Mouse (Mus musculus): ENCODE measurements around the gene Slc7a11.

Gene Slc7a11

GRCm38 (mm10) chr3:49928509-49929263 is 514.7 kb downstream of the Slc7a11 start:
- no peak for TF ChIP-seq GATA4 (IDR thresholded peaks at IDR 0.05; ENCODE audit: insufficient replicate concordance, low read length)

- no peak for TF ChIP-seq GATA4 (IDR thresholded peaks at IDR 0.05; ENCODE audit: insufficient replicate concordance, low read length)
Measured at GRCm38 (mm10) chr3:49913929-49914328, 529.5 kb downstream of the Slc7a11 start.

GRCm38 (mm10) chr3:49910922-49911321 is 532.5 kb downstream of the Slc7a11 start:
- TF ChIP-seq GATA4 (IDR thresholded peaks at IDR 0.05; ENCODE audit: insufficient replicate concordance, low read length) = no peak

GRCm38 (mm10) chr3:49908426-49909341 is 534.7 kb downstream of the Slc7a11 start:
- TF ChIP-seq GATA4 (IDR thresholded peaks at IDR 0.05; ENCODE audit: insufficient replicate concordance, low read length) = no peak

- no peak for TF ChIP-seq GATA4 (IDR thresholded peaks at IDR 0.05; ENCODE audit: insufficient replicate concordance, low read length)
Measured at GRCm38 (mm10) chr3:49893945-49894344, 549.5 kb downstream of the Slc7a11 start.

- no peak for TF ChIP-seq GATA4 (IDR thresholded peaks at IDR 0.05; ENCODE audit: insufficient replicate concordance, low read length)
Measured at GRCm38 (mm10) chr3:49887359-49887758, 556.1 kb downstream of the Slc7a11 start.

- no peak for TF ChIP-seq GATA4 (IDR thresholded peaks at IDR 0.05; ENCODE audit: insufficient replicate concordance, low read length)
Measured at GRCm38 (mm10) chr3:49886220-49886945, 557.0 kb downstream of the Slc7a11 start.

- no peak for TF ChIP-seq GATA4 (IDR thresholded peaks at IDR 0.05; ENCODE audit: insufficient replicate concordance, low read length)
Measured at GRCm38 (mm10) chr3:49880496-49880895, 562.9 kb downstream of the Slc7a11 start.

- TF ChIP-seq GATA4 (IDR thresholded peaks at IDR 0.05; ENCODE audit: insufficient replicate concordance, low read length) = no peak
Measured at GRCm38 (mm10) chr3:49870786-49871185, 572.6 kb downstream of the Slc7a11 start.

GRCm38 (mm10) chr3:49867951-49868584 is 575.3 kb downstream of the Slc7a11 start:
- TF ChIP-seq GATA4 (IDR thresholded peaks at IDR 0.05; ENCODE audit: insufficient replicate concordance, low read length) = no peak

- TF ChIP-seq GATA4 (IDR thresholded peaks at IDR 0.05; ENCODE audit: insufficient replicate concordance, low read length) = no peak
Measured at GRCm38 (mm10) chr3:49867147-49867950, 576.1 kb downstream of the Slc7a11 start.

- no peak for TF ChIP-seq GATA4 (IDR thresholded peaks at IDR 0.05; ENCODE audit: insufficient replicate concordance, low read length)
Measured at GRCm38 (mm10) chr3:49866061-49866515, 577.3 kb downstream of the Slc7a11 start.

GRCm38 (mm10) chr3:49856797-49857196 is 586.6 kb downstream of the Slc7a11 start:
- no peak for TF ChIP-seq GATA4 (IDR thresholded peaks at IDR 0.05; ENCODE audit: insufficient replicate concordance, low read length)

- no peak for TF ChIP-seq GATA4 (IDR thresholded peaks at IDR 0.05; ENCODE audit: insufficient replicate concordance, low read length)
Measured at GRCm38 (mm10) chr3:49854277-49854676, 589.1 kb downstream of the Slc7a11 start.
